Mouse (Mus musculus): ENCODE results near the gene Gm20388.

DNA sequence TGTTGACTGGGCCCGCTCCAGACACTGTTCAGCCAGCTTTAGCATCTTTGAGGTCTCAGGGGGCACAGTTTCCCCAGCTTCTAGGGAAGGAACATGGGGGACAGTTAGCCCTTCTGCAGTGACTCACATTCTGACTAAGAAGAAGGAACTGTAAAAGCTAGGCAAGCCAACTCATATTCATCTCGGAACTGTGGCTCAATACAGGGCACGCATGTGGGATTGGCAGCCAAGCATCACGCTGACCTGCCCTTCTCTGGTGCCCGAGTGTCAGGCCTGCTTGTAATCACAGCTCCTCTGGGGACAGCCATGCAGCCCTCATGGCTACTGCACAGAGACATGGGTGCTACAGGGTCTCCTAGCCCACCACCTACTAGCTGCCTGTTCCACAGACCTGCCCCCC lies 3340.3 kb downstream of the Gm20388 start:
- TF ChIP-seq CTCF (IDR thresholded peaks at IDR 0.05; ENCODE audit: low read depth) (no peak), EP300 (optimal IDR thresholded peaks at IDR 0.05) (no peak)
